Mouse (Mus musculus) mature B cell (primary cell): ENCODE data around the gene Irf5.
"Not testable (repeated sequence)": the region's sequence is repeated elsewhere in the genome, so short reads cannot be mapped to it uniquely, and the experiment has no call there.

ENCODE experiments used
- in situ Hi-C: fragments of 300-500 bp; cut with MboI; formaldehyde crosslinking; loops from 2 replicates; pipeline ENCODE4 v1.14.3; 2019

Gene Irf5

DNA sequence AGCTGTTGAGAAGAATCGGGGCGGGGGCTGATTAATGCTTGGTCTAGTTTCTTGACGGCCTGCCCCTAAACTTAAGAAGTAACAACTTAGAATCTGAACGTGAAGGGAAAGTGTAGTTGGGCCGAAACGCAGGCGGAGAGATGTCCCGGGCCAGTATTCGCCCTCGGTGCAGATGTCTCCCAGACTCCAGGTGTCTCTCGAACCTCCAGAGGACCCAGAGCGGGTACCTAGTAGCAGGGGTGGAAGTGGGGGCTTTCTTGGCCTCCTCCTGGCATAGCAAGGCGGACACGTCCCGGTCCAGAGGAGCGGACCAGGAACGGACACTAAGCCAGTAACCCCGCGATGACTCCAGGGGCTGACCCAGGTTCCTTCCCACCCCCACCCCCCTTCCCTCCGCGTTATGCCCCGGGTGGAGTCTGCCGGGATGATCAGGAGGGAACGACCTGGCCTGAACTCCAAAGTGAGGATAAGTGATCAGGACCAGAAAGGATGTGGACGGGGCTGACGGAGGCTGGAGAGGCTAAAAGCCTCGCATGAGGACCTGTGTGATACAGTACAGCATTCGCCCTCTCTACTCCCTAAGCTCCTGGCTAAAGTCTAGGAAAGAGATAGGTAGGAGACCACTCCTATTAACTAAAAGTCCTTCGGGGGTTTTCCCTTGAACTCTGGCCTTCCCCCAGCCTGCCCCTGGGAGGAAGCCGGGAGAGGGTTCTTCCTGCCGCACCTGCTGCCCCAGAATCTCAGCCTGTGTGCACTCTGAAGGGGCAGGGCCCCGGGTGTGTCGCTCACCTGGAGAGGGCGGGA lies 1.1 kb downstream of the Irf5 start:
- in situ Hi-C loops: no loop called here

DNA sequence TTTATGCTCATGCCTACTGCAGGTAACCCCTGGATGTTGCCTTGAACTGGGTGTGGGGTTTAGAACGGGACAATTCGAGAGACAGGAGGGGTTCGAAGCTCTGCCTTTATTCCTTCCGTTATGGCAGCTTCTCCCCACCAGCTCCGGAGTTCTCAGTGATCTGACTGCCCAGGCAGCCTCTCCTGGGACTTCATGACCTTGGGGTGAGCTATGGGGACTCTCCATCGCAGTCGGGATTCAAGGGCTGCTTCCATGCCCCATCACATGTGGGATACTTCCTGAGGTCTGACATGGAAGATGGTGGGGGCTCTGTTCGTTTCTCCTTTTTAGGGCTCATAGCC lies 1.7 kb downstream of the Irf5 start:
- in situ Hi-C loops: no loop called here

DNA sequence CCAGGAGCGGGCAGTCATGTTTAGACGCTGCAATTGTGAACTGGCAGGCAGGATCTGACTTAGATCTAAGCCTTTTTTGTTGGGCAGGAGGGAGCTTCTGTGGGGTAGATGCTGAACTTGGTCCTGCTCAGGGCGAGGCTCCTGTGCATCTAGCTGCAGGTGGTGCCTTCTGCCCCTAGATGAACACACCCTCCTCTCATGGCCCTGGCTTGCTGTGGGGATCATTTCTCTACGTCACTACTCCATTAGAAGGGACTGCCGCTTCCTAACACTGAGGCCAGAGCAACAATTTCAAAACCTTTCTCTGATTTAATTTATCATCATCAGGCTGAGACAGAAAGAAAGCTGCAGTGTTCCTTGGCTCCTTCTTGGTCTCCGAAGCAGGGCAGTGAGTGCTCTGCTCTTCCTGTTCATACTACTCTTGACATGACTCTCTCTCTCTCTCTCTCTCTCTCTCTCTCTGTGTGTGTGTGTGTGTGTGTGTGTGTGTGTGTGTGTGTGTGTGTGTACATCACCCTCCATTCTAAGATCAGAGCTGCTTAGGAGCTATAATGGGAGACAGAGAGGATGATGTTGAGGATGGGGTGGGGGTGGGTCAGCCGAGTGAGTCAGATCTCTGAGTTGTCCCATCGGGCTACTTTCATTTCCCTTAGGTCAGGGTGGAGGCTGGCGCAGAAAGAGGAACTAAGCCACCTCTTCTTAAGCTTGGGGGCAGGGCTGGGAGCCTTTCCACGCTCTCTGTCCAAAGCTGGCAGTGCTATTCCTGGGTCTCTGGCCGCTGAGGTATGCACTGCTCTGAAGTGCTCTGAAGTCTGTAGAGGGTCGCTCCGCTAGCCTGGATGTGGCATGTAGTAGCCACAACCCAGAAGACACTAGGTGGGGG lies 2.4 kb downstream of the Irf5 start:
- in situ Hi-C loops: no loop called here

DNA sequence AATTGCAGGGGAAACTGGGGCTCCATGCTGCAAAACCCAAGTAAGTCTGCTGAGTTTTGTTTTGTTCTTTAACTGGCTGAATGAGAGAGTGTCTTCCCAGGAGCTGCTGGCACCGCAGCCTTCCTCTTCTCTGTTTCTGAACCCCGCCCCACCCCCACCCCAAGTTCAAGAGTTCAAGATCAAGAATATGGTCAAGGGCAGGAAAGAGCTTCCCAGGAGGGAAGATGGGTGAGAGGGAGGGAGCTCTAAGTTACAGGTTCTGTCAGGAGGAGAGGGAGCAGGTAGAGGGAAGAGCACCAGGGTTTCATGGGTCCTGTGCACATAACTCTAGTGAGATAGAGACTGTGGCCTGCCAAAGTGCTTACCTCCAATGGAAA lies 3.0 kb downstream of the Irf5 start:
- in situ Hi-C loops: no loop called here

DNA sequence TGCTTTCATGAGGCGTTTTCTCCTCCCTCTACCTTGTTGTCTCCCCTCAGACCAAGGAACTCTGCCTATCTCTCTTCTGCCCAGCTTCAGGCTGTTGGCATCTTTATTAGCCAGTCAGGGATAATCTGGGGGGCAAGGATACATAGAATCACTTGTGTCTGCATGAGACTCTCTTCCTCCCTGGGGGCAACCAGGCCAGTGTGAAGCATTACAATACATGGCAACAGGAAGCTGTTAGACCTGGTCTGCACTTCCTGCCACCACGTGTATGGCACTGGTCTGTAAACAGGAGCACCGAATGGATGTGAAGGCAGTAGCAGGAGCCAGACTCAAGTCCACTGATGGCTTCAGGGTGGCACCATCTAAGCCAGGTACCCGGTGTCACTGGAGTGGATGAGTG lies 3.6 kb downstream of the Irf5 start:
- in situ Hi-C loops: no loop called here

DNA sequence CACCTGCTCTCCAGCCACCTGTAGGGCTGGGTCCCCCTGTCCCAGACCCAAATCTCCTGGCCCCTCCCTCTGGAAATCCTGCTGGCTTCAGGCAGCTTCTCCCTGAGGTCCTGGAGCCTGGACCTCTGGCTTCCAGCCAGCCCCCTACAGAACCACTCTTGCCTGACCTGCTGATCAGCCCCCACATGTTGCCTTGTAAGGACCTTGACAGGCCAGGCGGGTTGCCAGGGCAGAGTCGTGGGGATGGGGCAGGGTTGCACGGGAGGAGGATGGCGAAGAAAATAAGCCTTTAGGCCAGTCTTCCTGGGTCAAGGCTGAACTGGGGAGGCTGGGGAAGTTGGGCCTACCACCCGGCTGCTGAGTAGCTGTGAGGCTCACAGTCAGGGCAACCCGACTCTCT lies 8.9 kb downstream of the Irf5 start:
- in situ Hi-C loops: no loop called here

DNA sequence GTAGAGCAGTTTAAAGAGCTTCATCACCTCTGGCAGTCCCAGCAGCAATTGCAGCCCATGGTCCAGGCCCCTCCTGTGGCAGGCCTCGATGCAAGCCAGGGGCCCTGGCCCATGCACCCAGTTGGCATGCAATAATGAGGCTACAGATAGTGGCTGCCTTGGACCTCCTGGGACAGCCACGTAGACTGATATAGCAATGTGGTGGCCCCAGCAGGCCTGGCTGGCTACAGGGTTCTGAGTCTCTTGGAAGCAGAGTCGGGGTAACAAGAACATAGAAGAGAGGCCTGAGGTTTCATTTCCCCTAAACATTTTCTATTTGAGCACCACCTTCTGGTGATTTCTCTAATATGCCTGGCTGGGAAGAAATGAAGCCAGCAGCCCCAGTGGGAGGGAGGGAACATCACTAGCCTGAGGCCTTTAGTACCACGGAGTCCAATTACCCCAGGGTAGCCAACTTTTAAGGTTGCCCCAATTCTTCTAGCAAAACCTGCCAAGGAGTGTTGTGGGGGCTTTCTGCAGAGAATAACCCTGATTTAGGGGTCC lies 10.3 kb downstream of the Irf5 start:
- in situ Hi-C loops: no loop called here

DNA sequence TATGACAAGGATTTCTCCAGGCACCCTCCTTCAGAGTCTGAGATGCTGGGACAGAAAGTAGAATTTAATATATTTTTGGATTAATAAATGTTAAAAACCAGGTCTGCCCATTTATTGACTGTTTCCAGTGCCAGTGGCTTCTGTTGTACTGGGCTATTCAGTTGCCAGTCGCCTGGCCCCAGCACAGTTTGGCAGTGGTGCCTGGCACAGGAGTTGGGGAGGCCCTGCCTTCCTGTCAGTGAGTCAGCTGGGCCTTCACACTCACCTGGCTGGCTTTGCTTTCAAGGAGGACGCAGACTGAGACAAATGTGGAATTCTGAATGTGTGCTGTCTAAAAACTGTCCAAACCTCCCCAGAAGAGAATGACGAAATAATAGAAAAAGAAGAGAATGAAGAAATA lies 10.8 kb downstream of the Irf5 start:
- in situ Hi-C loops: no loop called here

DNA sequence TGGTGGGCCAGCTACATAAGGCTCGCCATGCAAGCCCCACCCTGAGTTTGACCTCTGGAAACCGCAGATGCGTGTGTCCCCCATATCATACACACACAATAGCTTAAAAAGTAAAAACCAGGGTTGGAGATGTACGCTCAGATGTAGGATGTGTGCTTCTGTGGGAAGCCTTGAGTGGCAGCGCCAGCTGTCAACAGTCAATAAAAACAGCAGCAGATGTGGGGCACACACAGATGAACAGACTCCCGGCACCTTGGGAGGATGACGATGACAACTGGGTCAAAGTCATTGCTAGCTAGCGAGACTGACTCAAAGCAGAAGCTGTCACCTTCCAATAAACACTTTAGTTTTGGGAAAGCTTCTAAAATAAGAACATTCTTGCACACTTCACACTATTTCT lies 13.1 kb downstream of the Irf5 start:
- in situ Hi-C loops: no loop called here

DNA sequence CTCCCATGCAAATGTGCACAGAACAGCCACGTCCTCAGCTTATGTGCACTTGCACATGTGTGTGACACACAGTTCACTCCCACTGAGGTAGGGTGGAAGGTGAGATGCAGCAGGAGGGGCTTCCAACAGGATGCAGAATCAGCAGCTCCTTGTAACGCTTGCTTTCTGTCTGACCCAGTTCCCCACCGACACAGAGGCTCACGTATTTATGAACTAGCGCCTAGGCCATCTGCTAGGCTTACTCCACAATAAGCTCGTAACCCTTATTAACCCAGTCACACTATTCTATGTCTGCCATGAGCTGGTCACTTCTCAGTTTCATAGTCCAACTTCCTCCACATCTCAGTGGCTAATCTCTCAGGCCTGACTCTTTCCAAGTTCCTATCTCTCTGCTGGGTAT lies 13.8 kb downstream of the Irf5 start:
- in situ Hi-C loops: no loop called here

DNA sequence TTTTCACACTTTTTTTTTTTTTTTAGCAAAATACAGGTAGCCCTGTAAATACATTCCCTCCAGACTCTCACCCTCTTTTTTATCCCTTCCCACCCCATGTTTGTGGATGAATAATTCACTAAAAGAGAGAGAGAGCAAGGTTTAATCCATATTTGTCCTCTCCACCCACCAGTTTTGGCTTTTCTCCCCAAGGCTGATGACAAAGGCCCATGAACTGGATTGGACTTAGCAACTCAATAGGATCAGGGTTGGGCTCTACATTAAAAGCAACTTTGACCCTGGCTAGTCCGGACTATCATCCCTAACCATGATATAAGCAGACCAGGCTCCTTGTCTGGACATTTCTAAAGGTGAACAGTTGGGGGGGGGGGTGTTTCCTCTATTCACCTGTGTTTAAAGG lies 14.5 kb downstream of the Irf5 start:
- in situ Hi-C loops: no loop called here

DNA sequence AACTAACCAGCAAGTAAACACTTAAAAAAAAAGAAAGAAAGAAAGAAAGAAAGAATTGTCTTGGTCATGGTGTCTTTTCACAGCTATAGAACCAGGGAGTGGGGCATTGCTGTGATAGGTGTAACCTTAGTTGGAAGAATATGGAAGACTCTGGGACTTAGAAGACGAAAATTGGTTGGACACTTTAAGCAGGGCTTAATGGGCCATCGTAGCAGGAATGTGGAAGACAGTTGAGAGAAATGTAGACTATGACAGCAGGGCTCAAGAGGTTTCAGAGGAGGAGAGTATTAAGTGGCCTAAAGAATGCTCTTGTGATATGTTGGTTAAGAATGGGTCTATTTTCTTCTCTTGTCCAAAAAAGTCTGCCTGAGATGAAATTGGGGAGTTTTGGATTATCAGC lies 19.2 kb downstream of the Irf5 start:
- in situ Hi-C loops: no loop called here

DNA sequence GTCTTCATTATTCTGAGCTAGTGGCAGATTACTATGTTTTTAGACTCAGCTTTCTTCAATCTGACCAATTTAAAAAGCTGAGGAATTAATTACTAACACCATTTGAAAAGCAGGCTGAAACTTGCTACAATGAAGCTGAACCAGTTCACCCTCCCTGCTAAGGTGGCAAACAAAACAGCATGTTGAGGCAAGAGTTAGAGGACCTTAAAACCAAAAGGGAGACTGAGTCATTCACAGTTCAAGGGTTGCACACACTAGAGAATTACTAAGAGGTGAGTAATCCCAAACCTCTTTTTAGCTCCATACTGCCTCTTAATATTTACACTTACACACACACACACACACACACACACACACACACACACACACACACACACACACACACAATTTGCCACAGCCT lies 21.2 kb downstream of the Irf5 start:
- in situ Hi-C loops: no loop called here

DNA sequence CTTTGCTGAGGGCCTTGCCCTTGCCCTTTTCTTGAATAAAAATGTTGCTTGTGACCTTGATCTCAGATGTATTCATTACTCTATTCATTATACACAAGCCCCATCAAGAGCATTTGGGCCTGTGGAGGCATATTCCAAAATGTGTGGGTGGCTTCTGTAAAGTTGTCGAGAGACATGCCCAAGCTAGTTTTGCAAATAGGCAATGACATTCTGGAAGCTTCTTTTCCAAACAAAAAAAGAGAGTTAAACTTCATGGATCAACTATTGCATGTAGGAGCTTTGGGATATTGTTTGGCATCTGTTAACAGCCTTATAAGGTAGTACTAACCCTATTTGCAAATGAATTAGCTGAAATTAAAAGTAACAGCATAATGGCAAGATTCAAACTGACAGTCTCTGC lies 21.7 kb downstream of the Irf5 start:
- in situ Hi-C loops: no loop called here

DNA sequence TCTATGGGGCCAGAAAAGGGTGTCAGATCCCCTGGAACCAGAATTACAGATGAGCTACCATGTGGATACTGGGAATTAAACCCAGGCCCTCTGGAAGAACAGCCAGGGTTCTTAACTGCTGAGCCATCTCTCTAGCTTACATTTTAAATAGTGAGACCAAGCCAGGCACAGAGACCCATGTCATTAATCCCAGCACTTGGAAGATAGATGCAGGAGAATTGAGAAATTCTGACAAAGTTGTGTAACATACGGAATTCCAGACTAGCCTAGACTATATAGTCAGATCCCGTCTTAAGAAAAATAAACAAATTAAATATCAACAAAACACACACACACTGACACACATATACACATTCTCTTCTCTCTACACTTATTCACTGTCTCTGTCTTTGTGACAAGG lies 26.1 kb downstream of the Irf5 start:
- in situ Hi-C loops: no loop called here

DNA sequence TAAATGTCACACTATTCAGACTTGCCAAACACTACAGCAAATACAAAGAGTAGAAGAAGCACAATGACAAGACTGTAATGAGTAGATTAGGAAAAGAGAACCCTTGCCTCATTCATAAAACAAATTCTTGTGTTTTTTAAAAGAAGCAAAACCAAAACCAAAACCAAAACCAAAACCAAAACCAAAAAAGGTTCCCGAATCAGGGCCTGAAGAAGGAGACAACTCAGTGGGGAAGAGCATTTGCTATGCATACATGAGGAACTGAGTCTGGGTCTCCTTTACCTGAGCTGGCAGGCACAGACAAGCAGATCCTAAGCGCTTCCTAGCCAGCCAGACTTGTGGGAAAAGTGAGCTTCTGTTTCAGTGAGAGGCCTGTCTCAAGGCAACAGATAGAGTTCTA lies 30.7 kb downstream of the Irf5 start:
- in situ Hi-C loops: no loop called here

DNA sequence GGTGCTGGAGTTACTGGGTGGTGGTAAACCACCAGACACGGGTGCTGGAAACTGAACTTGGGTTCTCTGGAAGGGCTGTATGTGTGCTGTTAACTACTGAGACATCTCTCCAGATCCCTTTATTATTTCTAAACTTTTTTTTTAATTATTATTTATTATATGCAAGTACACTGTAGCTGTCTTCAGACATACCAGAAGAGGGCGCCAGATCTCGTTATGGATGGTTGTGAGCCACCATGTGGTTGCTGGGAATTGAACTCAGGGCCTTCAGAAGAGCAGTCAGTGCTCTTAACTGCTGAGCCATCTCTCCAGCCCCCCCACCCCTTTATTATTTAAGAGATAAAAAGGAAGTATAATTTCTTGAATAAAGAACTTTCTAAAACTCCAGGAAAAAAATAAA lies 50.0 kb downstream of the Irf5 start:
- in situ Hi-C loops: not testable (repeated sequence)

DNA sequence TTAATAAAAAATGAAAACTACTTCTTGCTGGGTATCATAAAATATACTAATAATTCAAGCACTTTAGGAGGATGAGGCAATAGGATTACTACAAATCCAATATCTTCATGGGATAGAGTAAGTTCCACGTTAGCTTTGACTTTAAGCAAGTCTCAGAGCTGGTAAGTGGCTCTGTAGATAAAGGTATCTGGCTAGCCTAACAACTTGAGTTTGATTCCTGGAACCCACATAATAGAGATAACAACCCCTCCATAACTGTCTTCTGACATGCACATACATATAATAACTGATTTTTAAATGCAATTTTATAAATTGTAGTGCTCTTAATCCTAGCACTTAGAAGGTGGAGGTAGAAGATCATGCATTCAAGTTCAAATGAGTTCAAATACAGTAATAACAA lies 54.3 kb downstream of the Irf5 start:
- in situ Hi-C loops: no loop called here

DNA sequence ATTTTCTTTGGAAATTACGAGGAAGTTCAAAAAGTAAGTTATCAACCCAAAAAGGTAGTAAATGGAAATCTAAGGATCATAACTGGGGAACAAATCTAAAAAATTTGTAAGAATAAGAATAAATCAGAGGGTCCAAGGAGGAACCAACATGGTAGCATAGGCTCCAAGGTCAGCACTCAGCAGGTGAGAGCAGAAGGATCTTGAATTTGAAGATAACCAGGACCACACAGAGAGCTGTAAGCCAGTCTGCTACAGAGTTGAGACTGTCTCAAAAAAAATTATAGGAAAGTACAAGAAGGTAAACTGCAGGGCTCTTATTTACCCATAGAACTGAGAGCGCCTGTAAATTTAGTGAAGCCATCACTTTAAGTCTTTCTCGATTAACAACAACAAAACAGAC lies 54.8 kb downstream of the Irf5 start:
- in situ Hi-C loops: no loop called here
